Mouse (Mus musculus) heart, embryonic 11.5 days (tissue): ENCODE results near the gene Atp13a2. TPM values are rescaled to one million over a fixed set of nuclear protein-coding genes. Genes with fewer than 3 reads are reported as not detected.

Source experiments
- ATAC-seq: fragments of 200-750 bp; cut with Nextera tagmentation; replicated peaks from 2 replicates; pipeline ENCODE4 v1.8.0; 2017; ENCODE audit warnings: moderate library complexity; ENCODE audit not compliant: insufficient number of reproducible peaks, low FRiP score, low TSS enrichment
- H3K27ac ChIP-seq: fragments of 300-500 bp; sonication (generic); 2 replicates; pipeline ENCODE4 v1.5.1; 2014; ENCODE audit warnings: mild to moderate bottlenecking, low read depth, low read length
- H3K27me3 ChIP-seq: fragments of 300-500 bp; sonication (generic); 2 replicates; pipeline ENCODE4 v1.6.1; 2014; ENCODE audit warnings: mild to moderate bottlenecking, low read length, mixed read lengths; ENCODE audit not compliant: control insufficient read depth, insufficient read depth
- H3K36me3 ChIP-seq: fragments of 300-500 bp; sonication (generic); 2 replicates; pipeline ENCODE4 v1.6.1; 2014; ENCODE audit warnings: mild to moderate bottlenecking, low read length, moderate library complexity, mixed read lengths; ENCODE audit not compliant: control insufficient read depth, insufficient read depth
- H3K4me1 ChIP-seq: fragments of 300-500 bp; sonication (generic); 2 replicates; pipeline ENCODE4 v1.6.1; 2014; ENCODE audit warnings: low read length; ENCODE audit not compliant: control insufficient read depth, insufficient read depth
- H3K4me2 ChIP-seq: fragments of 300-500 bp; sonication (generic); 2 replicates; pipeline ENCODE4 v1.6.1; 2014; ENCODE audit warnings: mild to moderate bottlenecking, moderate library complexity
- H3K4me3 ChIP-seq: fragments of 300-500 bp; sonication (generic); 2 replicates; pipeline ENCODE4 v1.5.1; 2014; ENCODE audit warnings: low read depth, low read length
- H3K9ac ChIP-seq: fragments of 300-500 bp; sonication (generic); 2 replicates; pipeline ENCODE4 v1.6.1; 2014; ENCODE audit warnings: mild to moderate bottlenecking, low read depth, low read length, moderate library complexity
- H3K9me3 ChIP-seq: fragments of 300-500 bp; sonication (generic); replicated peaks from 2 replicates; pipeline ENCODE4 v1.6.1; 2016; ENCODE audit warnings: low read length; ENCODE audit not compliant: control insufficient read depth
- WGBS: fragments of 180-500 bp; shearing (Covaris S2); extraction: QIAGEN DNeasy Blood & Tissue Kit; methylation state at CpG from one replicate; pipeline ENCODE4 v1.1.7; 2014; ENCODE audit not compliant: insufficient replicate concordance; 5-methylcytosine and 5-hydroxymethylcytosine counted together
- polyA plus RNA-seq: library from polyadenylated mRNA; unstranded; fragments of >200 nt; fragmentation: Nextera tagmentation; extraction: Ambion mirVana; gene quantifications from 2 replicates; pipeline ENCODE4 v1.2.1, GENCODE M21; 2014

The Atp13a2 gene
- 18.2 and 18.9 TPM in 2 replicates for polyA plus RNA-seq

GRCm38 (mm10) chr4:140986711-140987395 lies at the start of gene Atp13a2:
Gene Atp13a2, plus strand, starts transcription at chr4:140986873.
- H3K4me3 ChIP-seq, result peak within 1 kb of the TSS; percentile 91
- H3K27me3 ChIP-seq, result no peaks in the 10 kb centered on the region
- peak within 1 kb of the TSS; percentile 90 for H3K9ac ChIP-seq
- under 1% methylated on average over 54 of the region's 58 CpGs for WGBS
- no peaks in the 10 kb centered on the region for H3K36me3 ChIP-seq
- no peaks in the 10 kb centered on the region for H3K9me3 ChIP-seq
- H3K4me2 ChIP-seq, result peak within 1 kb of the TSS; percentile 93
- peak; percentile 86 for ATAC-seq
- H3K27ac ChIP-seq, result no peak within 1 kb of the TSS
- H3K4me1 ChIP-seq, result peaks cover 16% of the 10 kb centered on the region

GRCm38 (mm10) chr4:140944356-140944755 lies 42.3 kb upstream of the Atp13a2 start:
- Histone ChIP-seq H3K9me3 (no peaks in the 10 kb centered on the region), H3K9ac (no peak overlapping the region), H3K4me3 (no peak overlapping the region), H3K27ac (no peak overlapping the region), H3K4me1 (no peaks in the 10 kb centered on the region), H3K36me3 (no peaks in the 10 kb centered on the region), H3K4me2 (no peak overlapping the region), H3K27me3 (0 out of 2 replicates have a peak, but pooled peaks cover 2% of the 10 kb centered on the region)
- WGBS, result 87% methylated on average over 12 of the region's 12 CpGs
- no peak for ATAC-seq

GRCm38 (mm10) chr4:140944961-140945442 lies 41.7 kb upstream of the Atp13a2 start:
- H3K4me2 ChIP-seq, result no peak overlapping the region
- WGBS, result 72% methylated on average over 5 of the region's 5 CpGs
- H3K4me1 ChIP-seq, result no peaks in the 10 kb centered on the region
- no peaks in the 10 kb centered on the region for H3K9me3 ChIP-seq
- no peaks in the 10 kb centered on the region for H3K36me3 ChIP-seq
- H3K9ac ChIP-seq, result no peak overlapping the region
- no peak for ATAC-seq
- H3K4me3 ChIP-seq, result no peak overlapping the region
- H3K27ac ChIP-seq, result no peak overlapping the region
- 0 out of 2 replicates have a peak, but pooled peaks cover 2% of the 10 kb centered on the region for H3K27me3 ChIP-seq

GRCm38 (mm10) chr4:140945571-140945970 lies 41.1 kb upstream of the Atp13a2 start:
- H3K4me3 ChIP-seq, result no peak overlapping the region
- no peak overlapping the region for H3K9ac ChIP-seq
- H3K4me1 ChIP-seq, result 0 out of 2 replicates have a peak, but pooled peaks cover under 1% of the 10 kb centered on the region
- H3K9me3 ChIP-seq, result no peaks in the 10 kb centered on the region
- WGBS, result 84% methylated on average over 4 of the region's 4 CpGs
- no peak for ATAC-seq
- H3K4me2 ChIP-seq, result no peak overlapping the region
- no peaks in the 10 kb centered on the region for H3K36me3 ChIP-seq
- H3K27ac ChIP-seq, result no peak overlapping the region
- H3K27me3 ChIP-seq, result 0 out of 2 replicates have a peak, but pooled peaks cover 2% of the 10 kb centered on the region

- 0 out of 2 replicates have a peak, but pooled peaks cover 2% of the 10 kb centered on the region for H3K27me3 ChIP-seq
- no peak overlapping the region for H3K9ac ChIP-seq
- no peaks in the 10 kb centered on the region for H3K9me3 ChIP-seq
- H3K4me3 ChIP-seq, result no peak overlapping the region
- H3K27ac ChIP-seq, result no peak overlapping the region
- no peaks in the 10 kb centered on the region for H3K36me3 ChIP-seq
- no peak overlapping the region for H3K4me2 ChIP-seq
- ATAC-seq, result no peak
- WGBS, result 51% methylated on average over 4 of the region's 4 CpGs
- H3K4me1 ChIP-seq, result 0 out of 2 replicates have a peak, but pooled peaks cover 2% of the 10 kb centered on the region
These were observed 40.6 kb upstream of the Atp13a2 start for GRCm38 (mm10) chr4:140946048-140946447.

- H3K9me3 ChIP-seq, result no peaks in the 10 kb centered on the region
- H3K4me1 ChIP-seq, result 0 out of 2 replicates have a peak, but pooled peaks cover 2% of the 10 kb centered on the region
- WGBS, result 78% methylated on average over 14 of the region's 14 CpGs
- ATAC-seq, result no peak; the same call in 1 of the 2 replicates
- no peak overlapping the region for H3K4me2 ChIP-seq
- no peak overlapping the region for H3K9ac ChIP-seq
- H3K36me3 ChIP-seq, result no peaks in the 10 kb centered on the region
- 0 out of 2 replicates have a peak, but pooled peaks cover 2% of the 10 kb centered on the region for H3K27me3 ChIP-seq
- H3K27ac ChIP-seq, result no peak overlapping the region
- no peak overlapping the region for H3K4me3 ChIP-seq
These were observed 40.0 kb upstream of the Atp13a2 start for GRCm38 (mm10) chr4:140946580-140947205.

- H3K4me1 ChIP-seq, result 0 out of 2 replicates have a peak, but pooled peaks cover 2% of the 10 kb centered on the region
- no peak for ATAC-seq
- WGBS, result 80% methylated on average over 12 of the region's 12 CpGs
- 0 out of 2 replicates have a peak, but pooled peaks cover 2% of the 10 kb centered on the region for H3K27me3 ChIP-seq
- no peaks in the 10 kb centered on the region for H3K36me3 ChIP-seq
- H3K4me3 ChIP-seq, result no peak overlapping the region
- H3K27ac ChIP-seq, result no peak overlapping the region
- no peak overlapping the region for H3K4me2 ChIP-seq
- H3K9me3 ChIP-seq, result no peaks in the 10 kb centered on the region
- H3K9ac ChIP-seq, result no peak overlapping the region
These were observed 38.9 kb upstream of the Atp13a2 start for GRCm38 (mm10) chr4:140947487-140948440.

- Histone ChIP-seq H3K4me2 (no peak overlapping the region), H3K4me1 (0 out of 2 replicates have a peak, but pooled peaks cover 2% of the 10 kb centered on the region), H3K4me3 (no peak overlapping the region), H3K9ac (no peak overlapping the region), H3K27me3 (0 out of 2 replicates have a peak, but pooled peaks cover 2% of the 10 kb centered on the region), H3K36me3 (no peaks in the 10 kb centered on the region), H3K27ac (no peak overlapping the region), H3K9me3 (no peaks in the 10 kb centered on the region)
- no peak for ATAC-seq
- WGBS, result 81% methylated on average over 6 of the region's 6 CpGs
These were observed 38.2 kb upstream of the Atp13a2 start for GRCm38 (mm10) chr4:140948481-140948880.
